In the genomic region with DNA sequence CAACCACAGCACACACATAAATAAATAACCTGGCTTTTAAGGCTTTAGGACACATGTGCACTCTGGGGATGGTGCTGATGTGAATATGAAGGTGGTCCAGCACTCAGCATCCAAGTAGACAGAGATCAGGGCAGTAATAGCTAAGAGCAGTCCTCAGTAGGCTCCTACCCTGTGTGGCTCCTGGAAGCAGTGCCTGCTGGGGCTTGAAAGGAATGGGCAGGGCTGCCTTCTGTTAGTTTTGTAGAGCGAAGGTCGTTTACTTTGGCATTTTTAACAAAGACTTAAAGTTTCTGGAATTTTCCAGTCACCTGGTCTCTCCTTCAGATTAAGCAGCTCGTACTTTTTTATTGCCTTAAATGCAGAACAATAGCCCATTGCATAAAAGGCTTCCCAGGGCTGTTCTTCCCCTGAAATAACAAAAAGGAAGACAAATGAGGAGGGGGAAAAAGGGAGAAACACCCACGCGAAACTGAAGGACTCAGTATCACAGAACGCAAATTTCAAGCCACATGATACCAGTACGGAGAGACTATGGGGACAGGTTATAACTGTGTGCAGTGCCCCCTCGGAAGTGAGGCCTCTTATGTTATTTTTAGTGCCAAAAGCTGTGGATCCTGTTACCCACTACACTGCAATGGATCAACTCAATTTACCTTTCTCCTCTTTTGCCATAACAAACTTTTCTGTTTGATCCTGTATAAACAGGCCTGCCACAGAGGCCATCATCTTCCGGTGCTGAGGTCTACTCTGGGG, we compare ENCODE assay signal across 16 mouse cellular contexts. TPM values are rescaled to one million over a fixed set of nuclear protein-coding genes. Genes with fewer than 3 reads are reported as not detected.
DNase-seq lines count a peak whose midpoint lies in the region; ATAC-seq lines count a peak whose summit lies in the region.
"Had no signal": no experiment of that assay in that cellular context is flagged by ENCODE, and none has a peak within 500 bp of the region (broad histone marks: within the 10 kb centered on the region; RNA-seq: fewer than 3 reads in every experiment).

No protein-coding gene starts in this region.

- intact Hi-C loops in heart, postnatal 14 days (cut with DNase I) = no loop called here

- no peak overlapping the region for H3K4me2 ChIP-seq in kidney, embryonic 14.5 days (replicated peaks; ENCODE audit: low read depth, low read length)
- H3K4me2 ChIP-seq: heart, embryonic 12.5 days; limb, embryonic 12.5 days; liver, embryonic 15.5 days; midbrain, embryonic 12.5 days had no signal

- H3K4me1 ChIP-seq in megakaryocyte, embryonic 14.5 days = peaks cover 11% of the 10 kb centered on the region; the same call in 1 of the 2 replicates
- H3K4me1 ChIP-seq in kidney, embryonic 14.5 days (ENCODE audit: control insufficient read depth, insufficient read depth, low read length) = no peaks in the 10 kb centered on the region
- H3K4me1 ChIP-seq: hindbrain, embryonic 10.5 days; liver, embryonic 15.5 days; midbrain, embryonic 12.5 days had no signal

- no peak for ATAC-seq in megakaryocyte, adult 5-6 weeks (ENCODE audit: poor library complexity, severe bottlenecking)
- peak; percentile 89; the same call in 1 of the 2 replicates for ATAC-seq in kidney, embryonic 14.5 days (ENCODE audit: low FRiP score, low TSS enrichment)

- peak; percentile 15 for DNase-seq in lung, postnatal 10 days
- DNase-seq in ovary, postnatal 14 days (ENCODE audit: low spot score) = no peak
- no peak for DNase-seq in heart, postnatal 14 days
- no peak for DNase-seq in spleen, postnatal 4 days (ENCODE audit: low spot score in 2 of 2)
- DNase-seq: thymus, postnatal 36 days had no signal

- no peak overlapping the region for H3K27ac ChIP-seq in kidney, embryonic 14.5 days (ENCODE audit: low read depth, low read length)
- H3K27ac ChIP-seq: hindbrain, embryonic 10.5 days; limb, embryonic 12.5 days; liver, embryonic 15.5 days; midbrain, embryonic 12.5 days had no signal

- peaks cover 2% of the 10 kb centered on the region for H3K36me3 ChIP-seq in megakaryocyte, embryonic 14.5 days (replicated peaks; ENCODE audit: low read length)
- H3K36me3 ChIP-seq in kidney, embryonic 14.5 days (ENCODE audit: control insufficient read depth, insufficient read depth, low read length) = no peaks in the 10 kb centered on the region
- H3K36me3 ChIP-seq: heart, embryonic 12.5 days; hindbrain, embryonic 10.5 days; limb, embryonic 12.5 days; liver, embryonic 15.5 days; midbrain, embryonic 12.5 days had no signal

- peak overlapping the region; percentile 54 for H3K4me3 ChIP-seq in megakaryocyte, embryonic 14.5 days (replicated peaks)
- H3K4me3 ChIP-seq in kidney, embryonic 14.5 days (ENCODE audit: low read length) = no peak overlapping the region
- H3K4me3 ChIP-seq: heart, embryonic 12.5 days; hindbrain, embryonic 10.5 days; limb, embryonic 12.5 days; liver, embryonic 15.5 days; midbrain, embryonic 12.5 days; myocyte had no signal

- H3K9ac ChIP-seq in kidney, embryonic 14.5 days (ENCODE audit: low read depth, low read length) = no peak overlapping the region
- H3K9ac ChIP-seq: heart, embryonic 12.5 days; limb, embryonic 12.5 days; liver, embryonic 15.5 days; midbrain, embryonic 12.5 days had no signal

- peaks cover 5% of the 10 kb centered on the region for H3K9me3 ChIP-seq in megakaryocyte, embryonic 14.5 days
- H3K9me3 ChIP-seq in kidney, embryonic 14.5 days (ENCODE audit: control insufficient read depth, low read length) = no peaks in the 10 kb centered on the region
- H3K9me3 ChIP-seq: heart, embryonic 12.5 days; hindbrain, embryonic 10.5 days; limb, embryonic 12.5 days; liver, embryonic 15.5 days; midbrain, embryonic 12.5 days had no signal

- 29% methylated on average over 9 of the region's 9 CpGs for WGBS in kidney, embryonic 14.5 days

- H3K27me3 ChIP-seq in megakaryocyte, embryonic 14.5 days (replicated peaks) = no peaks in the 10 kb centered on the region
- no peaks in the 10 kb centered on the region for H3K27me3 ChIP-seq in kidney, embryonic 14.5 days (ENCODE audit: control insufficient read depth, insufficient read depth, low read length)
- H3K27me3 ChIP-seq: heart, embryonic 12.5 days; limb, embryonic 12.5 days; liver, embryonic 15.5 days; midbrain, embryonic 12.5 days had no signal

RNA-seq across cellular contexts. Expression of gene Npas2, which starts 44.1 kb away (rescaled TPM):
- 1.9 and 5.8 TPM in 2 replicates for polyA plus RNA-seq in megakaryocyte, embryonic 14.5 days (2012; ENCODE audit: insufficient read depth, low replicate concordance)
- total RNA-seq in megakaryocyte, adult 5-6 weeks (2015) = not detected in 2 replicates
- not detected in 2 replicates for total RNA-seq in megakaryocyte, adult 5-6 weeks (2017)
- polyA plus RNA-seq in kidney, embryonic 14.5 days (2014; fragmentation: Nextera tagmentation; extraction: Ambion mirVana) = 0.41 and 0.70 TPM in 2 replicates
- 1 to 10 TPM; 6.6 to 7.9 TPM for total RNA-seq in heart, postnatal 14 days (2021)
- total RNA-seq: common myeloid progenitor, adult 5-6 weeks; MEL had no signal
- polyA plus RNA-seq: midbrain, embryonic 12.5 days had no signal

Comparison
In these comparisons a context has a peak if more than half of its experiments do, and no peak if none do; other contexts are left out.
1. RNA of gene Npas2, which starts 44.1 kb away (total RNA-seq): 6.6 to 7.9 TPM in heart, postnatal 14 days; not detected in megakaryocyte, adult 5-6 weeks; every median in the first group is over 4 times any median in the second.